Mouse (Mus musculus): ENCODE data around the gene St5. TPM values are rescaled to one million over a fixed set of nuclear protein-coding genes. Genes with fewer than 3 reads are reported as not detected.

Gene St5
- total and polyA plus RNA-seq, 3 experiments, result 2.6 to 3.4 TPM; not detected in 1

DNA sequence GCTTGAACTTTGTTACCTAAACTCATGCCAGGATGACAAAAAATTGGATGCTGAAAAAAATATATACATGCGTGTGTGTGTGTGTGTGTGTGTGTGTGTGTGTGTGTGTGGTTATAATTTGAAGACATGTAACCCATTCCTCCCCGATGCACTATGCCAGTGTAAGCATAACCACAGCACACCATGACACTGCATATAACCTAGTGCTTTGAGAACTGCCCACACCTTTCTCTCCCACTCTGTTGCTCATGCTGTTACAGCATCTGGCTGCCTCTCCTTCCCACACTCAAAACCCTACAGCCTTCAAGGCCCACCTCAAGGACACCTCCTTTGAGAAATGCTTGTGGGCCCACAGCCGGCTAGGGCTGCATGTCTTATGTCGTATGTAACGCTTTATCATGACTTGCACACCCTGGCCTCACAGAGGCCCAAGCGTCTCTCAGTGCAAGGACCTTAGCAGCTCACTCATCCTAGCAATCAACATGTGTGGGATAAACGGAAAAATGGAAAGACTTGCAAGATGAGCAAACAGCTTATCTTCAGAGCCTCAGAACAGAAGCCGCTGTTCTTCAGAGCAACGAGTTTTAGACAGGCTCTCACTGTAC is 81.1 kb downstream of the St5 start:
- no peaks in the 10 kb centered on the region for H3K79me2 ChIP-seq (ENCODE audit: control insufficient read depth, insufficient read depth, low read length, poor library complexity)
- H3K27ac ChIP-seq (ENCODE audit: control insufficient read depth, low read depth, low read length), result no peak overlapping the region
- no peak overlapping the region for H3K9ac ChIP-seq (ENCODE audit: control insufficient read depth, low read depth, low read length, poor library complexity, severe bottlenecking)
- no peaks in the 10 kb centered on the region for H3K36me3 ChIP-seq (ENCODE audit: control insufficient read depth in 1 of 2, insufficient read depth in 2 of 2, low read length in 2 of 2)
- no peak for DNase-seq (ENCODE audit: low read depth, low spot score)
- no peaks in the 10 kb centered on the region for H3K9me3 ChIP-seq (replicated peaks; ENCODE audit: insufficient read depth, low read length)
- no peaks in the 10 kb centered on the region for H3K4me1 ChIP-seq (ENCODE audit: control insufficient read depth in 1 of 2, insufficient read depth in 2 of 2, low read length in 2 of 2)
- H3K4me3 ChIP-seq (ENCODE audit: control insufficient read depth in 1 of 2, insufficient read depth in 1 of 2, low read depth in 2 of 2, low read length in 2 of 2), result no peak overlapping the region
- no peaks in the 10 kb centered on the region for H3K27me3 ChIP-seq (ENCODE audit: control insufficient read depth in 1 of 2, insufficient read depth in 2 of 2, low read length in 2 of 2)
- TF ChIP-seq RCOR1 (IDR thresholded peaks at IDR 0.05; ENCODE audit: low read depth, low read length) (no peak), ZNF384 (IDR thresholded peaks at IDR 0.05; ENCODE audit: low read depth, low read length) (no peak), MYB (IDR thresholded peaks at IDR 0.05; ENCODE audit: low read depth, low read length) (no peak), USF1 (IDR thresholded peaks at IDR 0.05; ENCODE audit: low read depth, low read length) (no peak), RAD21 (IDR thresholded peaks at IDR 0.05; ENCODE audit: low read depth, low read length) (no peak), TAL1 (IDR thresholded peaks at IDR 0.05; ENCODE audit: low read length) (no peak), MAX (IDR thresholded peaks at IDR 0.05; ENCODE audit: low read length) (no peak)

DNA sequence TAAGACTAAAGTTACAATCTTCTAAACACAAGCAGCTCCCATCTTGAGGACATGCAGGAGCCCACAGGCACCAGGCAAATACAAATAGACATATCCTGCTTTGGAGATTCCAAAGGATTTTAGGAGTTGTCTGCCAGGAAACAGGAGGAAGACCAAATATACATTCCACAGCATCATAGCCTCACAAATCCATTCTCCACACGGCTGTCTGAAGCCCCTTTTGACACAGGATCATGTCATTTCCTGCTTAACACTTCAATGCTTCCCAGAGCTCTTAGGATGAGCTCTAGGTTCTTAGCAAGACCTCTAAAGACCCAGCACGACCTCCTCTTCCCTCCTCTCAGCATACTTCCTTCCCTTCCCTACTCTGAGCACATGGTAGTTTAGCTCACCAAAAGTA is 82.4 kb downstream of the St5 start:
- Histone ChIP-seq H3K9ac (ENCODE audit: control insufficient read depth, low read depth, low read length, poor library complexity, severe bottlenecking) (no peak overlapping the region), H3K9me3 (replicated peaks; ENCODE audit: insufficient read depth, low read length) (no peaks in the 10 kb centered on the region), H3K79me2 (ENCODE audit: control insufficient read depth, insufficient read depth, low read length, poor library complexity) (no peaks in the 10 kb centered on the region), H3K27ac (ENCODE audit: control insufficient read depth, low read depth, low read length) (no peak overlapping the region), H3K27me3 (ENCODE audit: control insufficient read depth in 1 of 2, insufficient read depth in 2 of 2, low read length in 2 of 2) (no peaks in the 10 kb centered on the region), H3K4me1 (ENCODE audit: control insufficient read depth in 1 of 2, insufficient read depth in 2 of 2, low read length in 2 of 2) (no peaks in the 10 kb centered on the region), H3K36me3 (ENCODE audit: control insufficient read depth in 1 of 2, insufficient read depth in 2 of 2, low read length in 2 of 2) (no peaks in the 10 kb centered on the region), H3K4me3 (ENCODE audit: control insufficient read depth in 1 of 2, insufficient read depth in 1 of 2, low read depth in 2 of 2, low read length in 2 of 2) (no peak overlapping the region)
- DNase-seq (ENCODE audit: low read depth, low spot score), result no peak
- no peak for TF ChIP-seq ZKSCAN1 (IDR thresholded peaks at IDR 0.05; ENCODE audit: low read depth, low read length)
- no peak for TF ChIP-seq BHLHE40 (IDR thresholded peaks at IDR 0.05; ENCODE audit: borderline replicate concordance, low read depth, low read length)
- no peak for TF ChIP-seq ETS1 (IDR thresholded peaks at IDR 0.05; ENCODE audit: low read depth, low read length)
- TF ChIP-seq TBP (IDR thresholded peaks at IDR 0.05; ENCODE audit: low read depth, low read length), result no peak
- TF ChIP-seq USF1 (IDR thresholded peaks at IDR 0.05; ENCODE audit: low read depth, low read length), result no peak
- TF ChIP-seq ZC3H11A (IDR thresholded peaks at IDR 0.05; ENCODE audit: low read depth, low read length), result no peak
- no peak for TF ChIP-seq CHD1 (IDR thresholded peaks at IDR 0.05; ENCODE audit: low read depth, low read length)
- no peak for TF ChIP-seq TCF12 (IDR thresholded peaks at IDR 0.05; ENCODE audit: low read depth, low read length)
- TF ChIP-seq CHD2 (IDR thresholded peaks at IDR 0.05; ENCODE audit: low read length), result no peak
- no peak for TF ChIP-seq POLR2A (IDR thresholded peaks at IDR 0.05; ENCODE audit: control insufficient read depth in 1 of 2, insufficient read depth in 1 of 2, low read depth in 1 of 2, low read length in 2 of 2, poor library complexity in 1 of 2)

DNA sequence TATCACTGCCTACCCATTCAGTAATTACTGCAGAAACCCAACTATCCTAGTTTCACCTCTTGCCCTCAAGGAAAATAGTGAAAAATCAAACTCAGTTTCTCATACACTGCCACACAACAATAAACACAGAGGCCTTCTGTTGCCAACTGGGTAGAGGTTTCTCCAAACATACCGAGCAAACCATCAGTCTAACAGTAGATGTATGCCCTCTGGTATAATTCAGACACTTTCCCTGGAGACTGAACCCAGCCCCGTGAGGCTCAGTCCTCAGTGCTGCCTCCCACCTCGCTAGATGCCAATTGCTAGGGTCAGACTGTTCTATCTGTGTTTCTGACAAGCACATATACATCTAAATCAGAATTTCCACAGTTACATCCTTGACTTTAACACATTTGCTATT is 83.1 kb downstream of the St5 start:
- no peak for DNase-seq (ENCODE audit: low read depth, low spot score)
- H3K4me1 ChIP-seq (ENCODE audit: control insufficient read depth in 1 of 2, insufficient read depth in 2 of 2, low read length in 2 of 2), result no peaks in the 10 kb centered on the region

More for the DNA sequence above, 83.1 kb downstream of the St5 start:
- no peaks in the 10 kb centered on the region for H3K27me3 ChIP-seq (ENCODE audit: control insufficient read depth in 1 of 2, insufficient read depth in 2 of 2, low read length in 2 of 2)
- H3K9ac ChIP-seq (ENCODE audit: control insufficient read depth, low read depth, low read length, poor library complexity, severe bottlenecking), result no peak overlapping the region
- TF ChIP-seq JUND (IDR thresholded peaks at IDR 0.05; ENCODE audit: low read depth, low read length) (no peak), MXI1 (IDR thresholded peaks at IDR 0.05; ENCODE audit: low read depth, low read length) (no peak), NRF1 (IDR thresholded peaks at IDR 0.05; ENCODE audit: insufficient read depth, low read depth, low read length, poor library complexity, severe bottlenecking) (no peak), MEF2A (IDR thresholded peaks at IDR 0.05; ENCODE audit: extremely low read depth, insufficient replicate concordance, low read depth, low read length, poor library complexity, severe bottlenecking) (no peak), CTCF (IDR thresholded peaks at IDR 0.05 in 2 of 3, conservative IDR thresholded peaks at IDR 0.05 in 1 of 3; ENCODE audit: control insufficient read depth in 1 of 3, insufficient read depth in 1 of 3, low read depth in 2 of 3, low read length in 3 of 3, poor library complexity in 1 of 3, severe bottlenecking in 1 of 3) (no peak), POLR2AphosphoS2 (IDR thresholded peaks at IDR 0.05; ENCODE audit: low read length) (no peak), HCFC1 (IDR thresholded peaks at IDR 0.05; ENCODE audit: low read depth, low read length) (no peak), TCF12 (IDR thresholded peaks at IDR 0.05; ENCODE audit: low read depth, low read length) (no peak), TAL1 (IDR thresholded peaks at IDR 0.05; ENCODE audit: low read length) (no peak), CHD2 (IDR thresholded peaks at IDR 0.05; ENCODE audit: low read length) (no peak), MAZ (IDR thresholded peaks at IDR 0.05; ENCODE audit: low read depth, low read length) (no peak), ZKSCAN1 (IDR thresholded peaks at IDR 0.05; ENCODE audit: low read depth, low read length) (no peak), MYC (IDR thresholded peaks at IDR 0.05; ENCODE audit: low read depth, low read length) (no peak), ZC3H11A (IDR thresholded peaks at IDR 0.05; ENCODE audit: low read depth, low read length) (no peak), ZMIZ1 (IDR thresholded peaks at IDR 0.05; ENCODE audit: low read depth, low read length) (no peak)
- no peaks in the 10 kb centered on the region for H3K9me3 ChIP-seq (replicated peaks; ENCODE audit: insufficient read depth, low read length)
- no peaks in the 10 kb centered on the region for H3K36me3 ChIP-seq (ENCODE audit: control insufficient read depth in 1 of 2, insufficient read depth in 2 of 2, low read length in 2 of 2)
- no peaks in the 10 kb centered on the region for H3K79me2 ChIP-seq (ENCODE audit: control insufficient read depth, insufficient read depth, low read length, poor library complexity)
- no peak overlapping the region for H3K27ac ChIP-seq (ENCODE audit: control insufficient read depth, low read depth, low read length)
- H3K4me3 ChIP-seq (ENCODE audit: control insufficient read depth in 1 of 2, insufficient read depth in 1 of 2, low read depth in 2 of 2, low read length in 2 of 2), result no peak overlapping the region
